Mouse (Mus musculus) G1E (cell line): ENCODE results near the gene Fank1. TPM values are rescaled to one million over a fixed set of nuclear protein-coding genes. Genes with fewer than 3 reads are reported as not detected.

Experiments
- ATAC-seq: 2 replicates; pipeline ENCODE4 v1.8.0; 2016; ENCODE audit warnings: mild to moderate bottlenecking; ENCODE audit not compliant: insufficient number of reproducible peaks, poor library complexity, low FRiP score, severe bottlenecking; ENCODE audit errors: extremely low read depth
- DNase-seq: peaks from one replicate; pipeline ENCODE4 v3.0.0; 2012; ENCODE audit warnings: low spot score
- H3K27me3 ChIP-seq: 2 replicates; pipeline ENCODE4 v1.6.1; 2012; ENCODE audit warnings: mild to moderate bottlenecking, low read length, inconsistent platforms; ENCODE audit not compliant: insufficient read depth
- H3K36me3 ChIP-seq: replicated peaks from 2 replicates; pipeline ENCODE3; 2012; ENCODE audit warnings: mild to moderate bottlenecking, inconsistent platforms
- H3K4me1 ChIP-seq: 2 replicates; pipeline ENCODE4 v1.6.1; 2012; ENCODE audit warnings: low read depth, low read length, inconsistent platforms, mixed read lengths; ENCODE audit not compliant: insufficient read depth
- H3K4me3 ChIP-seq: 2 replicates; pipeline ENCODE4 v1.5.1; 2012; ENCODE audit warnings: low read depth, mild to moderate bottlenecking, inconsistent platforms, low read length, moderate library complexity, mixed read lengths
- H3K9me3 ChIP-seq: replicated peaks from 2 replicates; pipeline ENCODE4 v1.6.1; 2012; ENCODE audit warnings: inconsistent platforms
- CTCF ChIP-seq: IDR thresholded peaks from 2 replicates; pipeline ENCODE4 v1.5.1; 2012; ENCODE audit warnings: low read depth, low read length, inconsistent platforms, mixed read lengths
- GATA1 ChIP-seq: IDR thresholded peaks from 2 replicates; pipeline ENCODE4 v1.6.1; 2012; ENCODE audit warnings: borderline replicate concordance, low read length, inconsistent platforms, mixed read lengths
- GATA2 ChIP-seq: IDR thresholded peaks from 2 replicates; pipeline ENCODE4 v1.6.1; 2012; ENCODE audit warnings: low read depth, low read length, inconsistent platforms, borderline replicate concordance
- POLR2AphosphoS5 ChIP-seq: IDR thresholded peaks from 2 replicates; pipeline ENCODE4 v1.6.1; 2012; ENCODE audit warnings: low read depth, low read length, inconsistent platforms; ENCODE audit not compliant: insufficient replicate concordance
- TAL1 ChIP-seq: conservative IDR thresholded peaks from 2 replicates; pipeline ENCODE4 v1.6.1; 2012; ENCODE audit warnings: low read depth, low read length, inconsistent platforms, mixed read lengths
- polyA plus RNA-seq: library from polyadenylated mRNA; stranded (reverse); fragments of >175 nt; gene quantifications from 2 replicates; pipeline ENCODE4 v1.2.3, GENCODE M21; 2012
- total RNA-seq, 2 experiments: library from RNA; stranded (forward) in 1 of 2; stranded (reverse) in 1 of 2; fragments of 200-1000 nt in 1 of 2; fragments of >200 nt in 1 of 2; fragmentation: Nextera tagmentation in 1 of 2; gene quantifications; 2 replicates each; pipeline ENCODE4 v1.2.3; 2014 to 2017

Fank1 gene
- total and polyA plus RNA-seq, 3 experiments: not detected

DNA sequence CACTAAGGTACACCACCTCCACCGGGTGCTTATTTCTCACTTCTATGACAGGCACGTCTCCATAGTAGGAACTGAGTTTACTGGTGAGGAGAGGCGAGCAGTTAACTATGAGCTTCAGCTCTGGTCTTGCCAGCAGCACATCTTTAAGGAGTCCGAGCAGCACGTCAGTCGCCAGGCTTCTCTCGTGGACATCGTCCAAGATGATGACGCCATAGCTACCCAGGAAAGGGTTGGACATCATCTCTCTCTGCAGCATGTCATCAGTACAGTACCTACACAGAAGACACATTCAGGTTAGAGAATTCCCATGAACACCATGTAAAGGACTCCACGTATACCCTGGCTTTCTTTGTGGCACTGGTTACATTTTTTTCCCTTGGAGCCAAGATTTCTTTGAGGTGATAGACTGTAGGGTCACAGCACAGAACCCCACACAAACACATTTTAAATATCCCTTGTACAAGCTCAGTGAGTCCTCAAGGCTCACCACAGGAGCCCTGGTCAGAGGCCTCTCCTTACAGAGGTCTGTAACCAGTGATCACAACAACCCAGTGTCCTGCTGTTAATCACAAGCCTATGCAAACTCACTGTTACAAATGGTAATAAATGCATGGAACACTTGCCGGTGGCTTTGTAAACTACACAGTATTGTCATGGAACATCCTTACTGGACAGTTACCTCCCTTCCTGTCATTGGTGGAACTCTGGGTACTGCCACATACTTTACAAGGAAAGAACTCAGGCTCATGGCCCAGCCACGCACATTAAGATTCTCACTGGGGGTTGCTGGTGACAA, 33.9 kb upstream of the Fank1 start:
- H3K4me1 ChIP-seq: peaks cover 24% of the 10 kb centered on the region
- H3K36me3 ChIP-seq: peaks cover 45% of the 10 kb centered on the region
- H3K9me3 ChIP-seq: no peaks in the 10 kb centered on the region
- TF ChIP-seq GATA2 (no peak), CTCF (no peak)
- H3K4me3 ChIP-seq: no peak overlapping the region
- H3K27me3 ChIP-seq: no peaks in the 10 kb centered on the region
- DNase-seq (no peak), ATAC-seq (no peak)

DNA sequence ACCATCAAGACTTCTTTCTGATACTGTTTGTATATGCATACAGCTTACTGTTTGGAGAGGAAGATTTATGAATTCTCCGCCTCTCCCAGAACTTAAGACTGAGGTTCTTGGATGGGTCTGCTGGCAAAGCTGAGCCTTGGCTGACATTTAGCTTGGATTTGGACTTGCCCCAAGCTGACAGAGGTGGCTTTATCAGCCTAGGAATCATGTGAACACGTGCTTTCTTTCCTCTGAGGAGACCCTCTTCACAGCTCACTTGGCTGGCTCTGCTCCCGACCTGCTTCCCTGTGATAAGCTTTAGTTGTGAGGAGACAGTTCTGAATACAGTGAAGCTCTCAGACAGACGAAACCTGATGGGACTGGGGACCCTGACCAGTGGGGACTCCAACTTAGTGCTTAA, 33.0 kb upstream of the Fank1 start:
- no peaks in the 10 kb centered on the region for H3K9me3 ChIP-seq
- TF ChIP-seq GATA2: no peak
- no peak for TF ChIP-seq CTCF
- no peak for TF ChIP-seq TAL1
- no peak for TF ChIP-seq GATA1
- no peak for TF ChIP-seq POLR2AphosphoS5
- no peak overlapping the region for H3K4me3 ChIP-seq
- H3K27me3 ChIP-seq: no peaks in the 10 kb centered on the region
- ATAC-seq (no peak), DNase-seq (no peak)
- H3K36me3 ChIP-seq: peaks cover 54% of the 10 kb centered on the region
- H3K4me1 ChIP-seq: peaks cover 18% of the 10 kb centered on the region

DNA sequence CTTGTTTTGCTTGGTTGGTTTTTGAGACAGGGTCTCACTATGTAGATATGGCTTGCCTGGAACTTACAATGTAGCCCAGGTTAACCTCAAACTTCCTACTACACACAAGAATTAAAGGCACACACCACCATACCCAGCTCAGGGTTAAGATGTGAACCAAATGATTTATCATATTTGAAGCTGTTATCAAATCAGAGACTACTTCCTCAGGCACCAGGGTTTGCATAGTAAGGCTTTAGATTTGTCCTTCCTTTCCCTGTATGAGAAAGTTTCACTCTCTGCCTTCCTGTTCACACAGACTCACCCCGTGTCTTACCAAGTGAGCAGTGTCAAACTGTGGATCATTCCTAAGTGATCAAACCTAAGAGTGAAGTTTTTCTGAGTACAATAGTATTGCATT, 32.5 kb upstream of the Fank1 start:
- no peak for TF ChIP-seq TAL1
- TF ChIP-seq GATA1: no peak
- no peak for TF ChIP-seq POLR2AphosphoS5
- TF ChIP-seq CTCF: no peak
- TF ChIP-seq GATA2: no peak
- Histone ChIP-seq H3K4me1 (peaks cover 12% of the 10 kb centered on the region), H3K27me3 (no peaks in the 10 kb centered on the region), H3K4me3 (no peak overlapping the region), H3K36me3 (peaks cover 55% of the 10 kb centered on the region), H3K9me3 (no peaks in the 10 kb centered on the region)
- no peak for ATAC-seq
- no peak for DNase-seq

DNA sequence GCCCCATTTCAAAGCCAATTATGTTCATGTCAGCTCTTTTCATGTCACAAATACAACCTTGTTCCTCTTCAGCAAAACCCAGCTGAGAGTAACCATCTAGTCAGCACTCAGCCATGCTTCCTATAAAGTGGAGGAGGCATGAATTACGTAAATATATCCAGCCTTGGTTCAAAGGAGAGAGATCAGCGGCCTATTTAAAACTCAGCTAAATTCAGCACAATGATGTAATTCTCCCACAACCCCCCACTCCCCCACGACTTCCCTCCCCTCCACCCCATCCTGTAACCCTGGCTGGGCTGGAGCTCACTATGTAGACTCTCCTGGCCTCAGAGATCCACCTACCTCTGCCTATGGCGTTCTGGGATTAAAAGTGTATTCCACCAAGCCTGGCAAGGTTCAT, 32.0 kb upstream of the Fank1 start:
- Histone ChIP-seq H3K36me3 (peaks cover 55% of the 10 kb centered on the region), H3K27me3 (no peaks in the 10 kb centered on the region), H3K9me3 (no peaks in the 10 kb centered on the region), H3K4me1 (peaks cover 10% of the 10 kb centered on the region), H3K4me3 (no peak overlapping the region)
- ATAC-seq (no peak), DNase-seq (no peak)
- TF ChIP-seq TAL1 (no peak), GATA1 (no peak), CTCF (no peak), POLR2AphosphoS5 (no peak)

DNA sequence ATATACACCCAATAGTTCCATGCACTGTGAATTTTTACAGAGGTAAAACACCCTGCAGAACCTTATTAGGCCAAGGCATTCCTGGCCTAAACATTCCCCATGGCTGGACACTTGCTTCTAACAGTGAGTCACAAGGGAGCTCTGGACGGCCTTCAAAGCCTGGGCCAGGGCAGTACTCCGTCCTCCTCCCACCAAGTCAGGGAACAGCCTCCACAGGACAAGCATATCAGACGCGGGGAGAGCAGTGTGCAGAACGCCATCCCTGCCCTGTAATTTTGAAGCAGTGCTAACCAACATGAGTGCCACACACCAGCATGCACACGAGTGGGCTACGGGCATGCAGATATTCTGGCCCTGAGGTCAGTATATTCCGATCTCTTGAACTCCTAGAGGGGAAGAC, 29.3 kb upstream of the Fank1 start:
- no peaks in the 10 kb centered on the region for H3K9me3 ChIP-seq
- no peak for ATAC-seq
- no peaks in the 10 kb centered on the region for H3K27me3 ChIP-seq
- DNase-seq: no peak
- H3K36me3 ChIP-seq: peaks cover 42% of the 10 kb centered on the region
- TF ChIP-seq GATA2: no peak
- TF ChIP-seq TAL1: no peak
- TF ChIP-seq GATA1: no peak
- TF ChIP-seq CTCF: no peak
- TF ChIP-seq POLR2AphosphoS5: no peak
- H3K4me1 ChIP-seq: peaks cover 3% of the 10 kb centered on the region; the same call in 1 of the 2 replicates
- H3K4me3 ChIP-seq: no peak overlapping the region

DNA sequence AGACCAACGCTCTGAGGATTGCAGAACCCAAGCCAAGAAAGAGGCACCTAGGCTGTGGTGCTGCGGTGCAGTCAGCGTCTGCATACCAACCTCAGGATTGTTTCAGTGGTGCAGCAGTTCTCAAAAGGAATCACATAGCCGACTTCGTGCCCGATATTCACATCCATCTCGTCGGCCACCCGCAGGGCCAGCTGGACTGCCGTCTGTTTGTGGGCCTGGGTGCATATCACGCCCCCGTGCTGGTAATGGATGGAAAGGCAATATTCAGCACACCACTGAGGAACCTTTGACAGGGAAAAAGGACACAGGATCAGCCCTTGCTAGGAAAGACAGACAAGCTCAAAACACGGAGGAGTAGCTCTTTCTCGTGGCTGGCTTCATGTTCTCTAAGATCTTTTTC, 27.9 kb upstream of the Fank1 start:
- TF ChIP-seq TAL1: no peak
- TF ChIP-seq CTCF: no peak
- no peak for TF ChIP-seq GATA1
- TF ChIP-seq GATA2: no peak
- TF ChIP-seq POLR2AphosphoS5: no peak
- no peak overlapping the region for H3K4me3 ChIP-seq
- H3K9me3 ChIP-seq: no peaks in the 10 kb centered on the region
- peaks cover under 1% of the 10 kb centered on the region; the same call in 1 of the 2 replicates for H3K4me1 ChIP-seq
- DNase-seq (no peak), ATAC-seq (no peak)
- peaks cover 32% of the 10 kb centered on the region for H3K36me3 ChIP-seq
- no peaks in the 10 kb centered on the region for H3K27me3 ChIP-seq
